Mouse (Mus musculus): ENCODE results near the gene Oas3. TPM values are rescaled to one million over a fixed set of nuclear protein-coding genes. Genes with fewer than 3 reads are reported as not detected.

Oas3 gene
- polyA plus RNA-seq, 1 experiment from 2014 or later = not detected

DNA sequence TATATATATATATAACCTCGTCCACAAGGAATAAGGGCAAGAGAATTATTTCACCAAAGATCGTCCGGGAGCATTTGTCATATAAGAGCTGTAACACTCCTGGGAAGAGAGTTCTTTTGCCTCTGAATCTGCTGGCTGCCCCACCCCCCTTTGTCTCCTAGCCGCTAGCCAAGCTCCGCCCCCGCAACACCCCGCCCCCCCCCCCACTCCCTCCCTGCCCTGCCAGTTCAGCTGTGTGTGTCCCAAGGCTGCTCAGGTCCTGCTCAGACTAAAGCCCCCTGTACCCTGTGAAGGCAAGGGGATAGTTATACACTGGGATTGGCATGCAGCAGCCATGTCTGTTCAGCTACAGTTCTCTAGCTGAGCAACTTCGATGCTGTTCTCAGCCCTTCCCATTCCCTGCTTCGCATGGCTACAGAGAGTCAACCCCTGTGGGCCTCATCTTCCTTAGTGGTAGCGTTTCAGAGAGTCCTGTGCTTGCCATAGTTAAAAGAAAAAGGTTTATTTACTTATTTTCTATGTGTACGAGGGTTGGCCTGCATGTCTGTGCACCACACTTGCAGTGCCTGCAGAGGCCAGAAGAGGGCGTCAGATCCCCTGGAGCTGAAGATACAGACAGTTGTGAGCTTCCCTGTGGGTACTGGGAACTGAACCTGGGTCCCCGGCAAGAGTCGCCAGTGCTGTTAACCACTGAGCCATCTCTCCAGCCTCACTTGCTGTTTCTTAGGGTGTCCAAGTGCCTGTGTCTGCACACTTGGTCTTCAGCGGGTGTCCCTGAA lies 58.7 kb downstream of the Oas3 start:
- 43% methylated on average over 15 of the region's 15 CpGs for WGBS
- no peak for ATAC-seq (ENCODE audit: insufficient number of reproducible peaks, insufficient read depth, low FRiP score, low read depth)

DNA sequence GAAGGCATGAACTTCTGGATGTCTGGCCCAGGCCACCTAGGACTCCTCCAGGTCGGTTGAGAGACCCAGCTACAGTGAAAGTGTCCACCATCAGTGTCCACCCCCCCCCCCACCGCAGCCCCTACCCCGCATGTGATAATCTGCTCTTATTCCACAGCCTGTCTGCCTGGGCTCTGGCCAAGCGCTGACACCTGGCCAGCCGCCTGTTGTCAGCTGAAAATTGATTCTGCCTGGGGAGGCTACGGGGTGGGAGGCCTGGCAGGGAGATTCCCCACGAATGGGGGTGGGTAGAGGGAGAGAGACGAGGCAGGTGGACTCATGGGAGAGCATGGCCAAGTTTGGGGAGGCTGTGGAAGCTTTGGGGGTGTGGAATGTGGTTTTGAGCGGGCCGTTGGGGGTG lies 60.3 kb downstream of the Oas3 start:
- H3K9ac ChIP-seq (replicated peaks; ENCODE audit: low read depth, low read length) = no peak overlapping the region
- peaks cover 10% of the 10 kb centered on the region for H3K27me3 ChIP-seq (ENCODE audit: control insufficient read depth, insufficient read depth, low read length)
- no peak for ATAC-seq (ENCODE audit: insufficient number of reproducible peaks, insufficient read depth, low FRiP score, low read depth)
- H3K4me1 ChIP-seq (ENCODE audit: control insufficient read depth, insufficient read depth, low read length) = no peaks in the 10 kb centered on the region
- H3K27ac ChIP-seq (ENCODE audit: low read length) = no peak overlapping the region
- H3K36me3 ChIP-seq (ENCODE audit: control insufficient read depth, insufficient read depth, low read length) = no peaks in the 10 kb centered on the region
- no peaks in the 10 kb centered on the region for H3K9me3 ChIP-seq (ENCODE audit: control insufficient read depth, low read depth, low read length)
- no peak overlapping the region for H3K4me3 ChIP-seq (ENCODE audit: low read depth, low read length)
- no peak overlapping the region for H3K4me2 ChIP-seq (replicated peaks; ENCODE audit: low read depth, low read length)
- WGBS = 56% methylated on average over 10 of the region's 10 CpGs

More for the DNA sequence above, 58.7 kb downstream of the Oas3 start:
- Histone ChIP-seq H3K9ac (replicated peaks; ENCODE audit: low read depth, low read length) (no peak overlapping the region), H3K36me3 (ENCODE audit: control insufficient read depth, insufficient read depth, low read length) (no peaks in the 10 kb centered on the region), H3K27ac (ENCODE audit: low read length) (no peak overlapping the region), H3K9me3 (ENCODE audit: control insufficient read depth, low read depth, low read length) (no peaks in the 10 kb centered on the region), H3K27me3 (ENCODE audit: control insufficient read depth, insufficient read depth, low read length) (no peaks in the 10 kb centered on the region), H3K4me2 (replicated peaks; ENCODE audit: low read depth, low read length) (no peak overlapping the region), H3K4me1 (ENCODE audit: control insufficient read depth, insufficient read depth, low read length) (no peaks in the 10 kb centered on the region), H3K4me3 (ENCODE audit: low read depth, low read length) (no peak overlapping the region)

DNA sequence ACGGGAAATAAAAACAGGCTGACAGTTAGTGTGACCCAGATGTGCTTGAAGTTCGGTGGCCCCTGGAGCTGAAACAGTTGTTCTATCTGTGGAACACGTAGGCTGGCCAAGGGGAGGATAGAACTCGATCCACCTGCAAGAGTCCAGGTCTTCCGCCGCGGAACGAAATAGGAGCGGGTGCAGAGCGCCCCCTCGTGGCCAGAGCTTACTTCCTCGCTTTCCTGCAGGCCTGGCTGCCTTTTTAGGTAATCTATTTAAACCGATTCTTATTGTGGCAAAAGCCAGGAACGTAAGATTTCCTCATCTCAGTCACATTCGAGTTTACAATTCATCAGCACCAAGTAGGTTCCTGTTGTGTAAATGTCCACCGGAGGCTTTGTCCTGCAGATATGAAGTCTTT lies 63.1 kb downstream of the Oas3 start:
- peaks cover 13% of the 10 kb centered on the region for H3K27me3 ChIP-seq (ENCODE audit: control insufficient read depth, insufficient read depth, low read length)
- H3K4me2 ChIP-seq (replicated peaks; ENCODE audit: low read depth, low read length) = no peak overlapping the region

DNA sequence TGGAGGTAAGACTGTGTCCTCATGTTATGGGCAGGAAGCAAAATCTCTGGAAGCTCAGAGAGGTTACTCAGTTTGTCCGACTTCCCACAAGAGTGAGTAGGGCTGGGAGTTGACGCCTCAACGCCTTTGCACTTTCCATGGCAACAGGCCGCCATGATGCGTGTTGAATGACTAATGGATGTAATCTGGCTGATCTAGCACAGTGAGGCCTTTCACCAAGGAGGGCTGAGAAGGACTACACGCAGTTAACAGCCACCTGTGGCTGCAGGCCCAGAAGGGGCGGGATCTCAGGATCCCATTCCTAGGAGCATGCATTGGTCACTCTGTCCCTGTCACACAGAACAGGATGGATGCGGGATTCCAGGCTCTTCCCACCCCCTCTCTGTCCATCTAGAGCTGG lies 64.7 kb downstream of the Oas3 start:
- Histone ChIP-seq H3K27me3 (ENCODE audit: control insufficient read depth, insufficient read depth, low read length) (peaks cover 13% of the 10 kb centered on the region), H3K4me3 (ENCODE audit: low read depth, low read length) (no peak overlapping the region), H3K4me1 (ENCODE audit: control insufficient read depth, insufficient read depth, low read length) (0 out of 2 replicates have a peak, but pooled peaks cover 3% of the 10 kb centered on the region), H3K4me2 (replicated peaks; ENCODE audit: low read depth, low read length) (no peak overlapping the region), H3K9ac (replicated peaks; ENCODE audit: low read depth, low read length) (no peak overlapping the region), H3K9me3 (ENCODE audit: control insufficient read depth, low read depth, low read length) (no peaks in the 10 kb centered on the region), H3K36me3 (ENCODE audit: control insufficient read depth, insufficient read depth, low read length) (no peaks in the 10 kb centered on the region), H3K27ac (ENCODE audit: low read length) (no peak overlapping the region)
- no peak for ATAC-seq (ENCODE audit: insufficient number of reproducible peaks, insufficient read depth, low FRiP score, low read depth)
- 72% methylated on average over 8 of the region's 8 CpGs for WGBS

More for the DNA sequence above, 63.1 kb downstream of the Oas3 start:
- 0 out of 2 replicates have a peak, but pooled peaks cover 3% of the 10 kb centered on the region for H3K4me1 ChIP-seq (ENCODE audit: control insufficient read depth, insufficient read depth, low read length)
- H3K9ac ChIP-seq (replicated peaks; ENCODE audit: low read depth, low read length) = no peak overlapping the region
- 4% methylated on average over 16 of the region's 16 CpGs for WGBS
- H3K36me3 ChIP-seq (ENCODE audit: control insufficient read depth, insufficient read depth, low read length) = no peaks in the 10 kb centered on the region
- no peak overlapping the region for H3K27ac ChIP-seq (ENCODE audit: low read length)
- no peak for ATAC-seq (ENCODE audit: insufficient number of reproducible peaks, insufficient read depth, low FRiP score, low read depth)
- H3K9me3 ChIP-seq (ENCODE audit: control insufficient read depth, low read depth, low read length) = no peaks in the 10 kb centered on the region
- H3K4me3 ChIP-seq (ENCODE audit: low read depth, low read length) = no peak overlapping the region

DNA sequence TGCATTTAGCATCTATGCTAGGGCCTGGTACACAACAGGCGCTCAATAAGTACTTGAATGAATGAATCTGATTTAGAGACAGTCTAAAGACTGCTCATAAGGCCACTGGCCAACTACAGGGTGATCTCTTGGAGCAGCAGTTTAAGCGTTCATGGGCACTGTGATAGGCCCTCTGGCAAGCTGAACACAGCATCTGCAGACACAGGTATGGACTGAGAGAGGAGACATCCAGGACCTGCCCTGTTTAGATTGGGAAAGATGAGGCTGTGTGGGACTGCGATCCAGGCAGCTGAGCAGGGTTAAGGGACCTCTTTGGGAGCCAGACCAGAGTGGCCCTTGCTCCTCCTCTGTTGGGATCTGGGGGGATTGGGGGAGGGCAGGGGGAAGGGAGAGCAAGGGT lies 65.6 kb downstream of the Oas3 start, which contains the start of gene Dtx1:
TSS of gene Dtx1 (minus strand) at position 101 of the 400 bp plus-strand sequence.
- WGBS = 41% methylated on average over 3 of the region's 3 CpGs
- 0 out of 2 replicates have a peak, but pooled peaks cover 3% of the 10 kb centered on the region for H3K4me1 ChIP-seq (ENCODE audit: control insufficient read depth, insufficient read depth, low read length)
- peak within 1 kb of the TSS; percentile 50 for H3K9ac ChIP-seq (replicated peaks; ENCODE audit: low read depth, low read length)
- H3K4me2 ChIP-seq (replicated peaks; ENCODE audit: low read depth, low read length) = peak within 1 kb of the TSS; percentile 79
- no peaks in the 10 kb centered on the region for H3K9me3 ChIP-seq (ENCODE audit: control insufficient read depth, low read depth, low read length)
- H3K36me3 ChIP-seq (ENCODE audit: control insufficient read depth, insufficient read depth, low read length) = no peaks in the 10 kb centered on the region
- H3K27me3 ChIP-seq (ENCODE audit: control insufficient read depth, insufficient read depth, low read length) = peaks cover 13% of the 10 kb centered on the region
- peak within 1 kb of the TSS; percentile 53 for H3K4me3 ChIP-seq (ENCODE audit: low read depth, low read length)
- H3K27ac ChIP-seq (ENCODE audit: low read length) = no peak within 1 kb of the TSS
- ATAC-seq (ENCODE audit: insufficient number of reproducible peaks, insufficient read depth, low FRiP score, low read depth) = no peak

DNA sequence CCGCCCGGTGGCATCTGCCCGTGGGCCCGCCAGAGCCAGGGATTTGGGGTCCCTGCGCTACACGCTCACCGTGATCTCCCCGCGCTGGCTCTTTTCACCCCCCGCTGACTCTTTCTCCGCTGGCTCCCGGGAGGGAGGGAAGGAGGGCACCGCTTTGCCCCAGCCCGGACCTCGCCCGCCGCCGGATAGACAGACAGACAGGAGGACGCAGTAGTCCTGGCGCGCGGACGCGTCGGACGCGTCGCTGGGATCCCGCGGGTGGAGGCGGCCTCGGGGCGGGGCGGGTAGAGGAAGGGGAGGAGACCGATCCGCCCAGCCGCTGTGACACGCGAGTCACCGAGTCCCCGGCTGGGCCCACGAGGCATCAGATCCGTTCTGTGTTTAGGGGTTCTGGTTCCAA lies 66.0 kb downstream of the Oas3 start:
- Histone ChIP-seq H3K27me3 (ENCODE audit: control insufficient read depth, insufficient read depth, low read length) (peaks cover 13% of the 10 kb centered on the region), H3K4me2 (replicated peaks; ENCODE audit: low read depth, low read length) (peak overlapping the region; percentile 79), H3K4me3 (ENCODE audit: low read depth, low read length) (peak overlapping the region; percentile 53), H3K36me3 (ENCODE audit: control insufficient read depth, insufficient read depth, low read length) (no peaks in the 10 kb centered on the region), H3K4me1 (ENCODE audit: control insufficient read depth, insufficient read depth, low read length) (0 out of 2 replicates have a peak, but pooled peaks cover 7% of the 10 kb centered on the region), H3K9ac (replicated peaks; ENCODE audit: low read depth, low read length) (peak overlapping the region; percentile 50; the same call in 1 of the 2 replicates), H3K9me3 (ENCODE audit: control insufficient read depth, low read depth, low read length) (no peaks in the 10 kb centered on the region), H3K27ac (ENCODE audit: low read length) (no peak overlapping the region)
- no peak for ATAC-seq (ENCODE audit: insufficient number of reproducible peaks, insufficient read depth, low FRiP score, low read depth)
- WGBS = 2% methylated on average over 40 of the region's 43 CpGs

DNA sequence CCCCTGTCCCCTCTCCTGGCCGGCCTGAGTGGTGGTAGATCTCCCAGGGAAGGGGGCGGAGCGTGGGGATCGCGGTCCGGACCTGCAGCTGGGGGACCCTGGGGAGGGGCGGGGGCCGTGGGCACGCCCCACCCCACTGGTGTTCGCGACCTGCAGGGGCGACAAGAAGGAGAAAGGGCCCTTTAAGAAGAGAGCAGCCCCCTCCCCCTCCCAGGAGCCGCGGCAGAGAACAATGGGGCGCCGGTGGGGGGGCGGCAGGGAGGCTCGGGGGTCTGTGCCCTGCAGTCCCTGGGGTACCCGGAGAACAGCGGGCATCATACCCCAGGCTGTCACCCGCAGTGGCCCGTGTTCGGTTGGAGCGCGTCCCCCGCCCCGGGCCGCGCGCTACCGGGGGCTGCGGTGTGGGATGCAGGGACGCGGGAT lies 66.6 kb downstream of the Oas3 start:
- H3K9me3 ChIP-seq (ENCODE audit: control insufficient read depth, low read depth, low read length) = no peaks in the 10 kb centered on the region
- no peak overlapping the region for H3K27ac ChIP-seq (ENCODE audit: low read length)
- peak overlapping the region; percentile 79 for H3K4me2 ChIP-seq (replicated peaks; ENCODE audit: low read depth, low read length)
- 0 out of 2 replicates have a peak, but pooled peaks cover 8% of the 10 kb centered on the region for H3K4me1 ChIP-seq (ENCODE audit: control insufficient read depth, insufficient read depth, low read length)
- peak; percentile 1; the same call in 1 of the 2 replicates for ATAC-seq (ENCODE audit: insufficient number of reproducible peaks, insufficient read depth, low FRiP score, low read depth)
- H3K27me3 ChIP-seq (ENCODE audit: control insufficient read depth, insufficient read depth, low read length) = peaks cover 13% of the 10 kb centered on the region
- peak overlapping the region; percentile 53 for H3K4me3 ChIP-seq (ENCODE audit: low read depth, low read length)
- no peaks in the 10 kb centered on the region for H3K36me3 ChIP-seq (ENCODE audit: control insufficient read depth, insufficient read depth, low read length)
- H3K9ac ChIP-seq (replicated peaks; ENCODE audit: low read depth, low read length) = peak overlapping the region; percentile 50
- WGBS = 1% methylated on average over 29 of the region's 34 CpGs

DNA sequence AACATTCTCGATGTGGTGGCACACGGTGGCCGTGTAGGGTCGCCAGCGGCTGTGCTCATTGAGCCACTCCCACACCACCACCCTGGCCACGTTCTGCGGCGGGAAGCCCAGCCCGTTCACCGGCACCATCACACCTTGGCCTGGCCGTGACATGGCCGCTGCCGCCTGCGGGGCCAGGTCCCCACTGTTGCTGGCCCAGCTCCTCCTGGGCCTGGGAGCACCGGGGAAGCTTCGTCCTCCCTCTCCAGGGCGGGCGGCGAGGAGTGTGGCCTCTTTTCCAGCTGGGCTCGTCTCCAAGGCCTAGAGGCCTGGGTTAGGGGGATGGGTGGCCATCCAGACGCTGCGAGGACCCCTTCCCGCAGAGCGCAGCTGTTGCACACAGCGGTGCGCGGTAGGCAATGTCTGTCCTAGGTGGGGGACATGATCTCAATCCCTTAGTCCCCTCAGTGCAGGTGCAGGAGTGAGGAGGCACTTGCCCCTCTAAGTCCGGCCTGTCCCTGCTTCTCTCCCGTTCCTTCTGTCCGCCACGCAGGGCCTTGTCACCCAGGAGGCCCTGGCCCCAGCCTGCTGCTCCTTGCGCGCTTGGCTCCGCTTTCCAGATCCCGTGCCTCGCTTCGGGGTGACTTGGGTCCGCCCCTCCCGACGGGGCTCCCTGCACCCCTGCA lies 67.2 kb downstream of the Oas3 start:
- ATAC-seq (ENCODE audit: insufficient number of reproducible peaks, insufficient read depth, low FRiP score, low read depth) = peak; percentile 24; the same call in 1 of the 2 replicates
- Histone ChIP-seq H3K9ac (replicated peaks; ENCODE audit: low read depth, low read length) (peak overlapping the region; percentile 50; the same call in 1 of the 2 replicates), H3K4me1 (ENCODE audit: control insufficient read depth, insufficient read depth, low read length) (0 out of 2 replicates have a peak, but pooled peaks cover 8% of the 10 kb centered on the region), H3K4me3 (ENCODE audit: low read depth, low read length) (peak overlapping the region; percentile 53), H3K27ac (ENCODE audit: low read length) (no peak overlapping the region), H3K4me2 (replicated peaks; ENCODE audit: low read depth, low read length) (peak overlapping the region; percentile 79), H3K27me3 (ENCODE audit: control insufficient read depth, insufficient read depth, low read length) (peaks cover 13% of the 10 kb centered on the region), H3K9me3 (ENCODE audit: control insufficient read depth, low read depth, low read length) (no peaks in the 10 kb centered on the region), H3K36me3 (ENCODE audit: control insufficient read depth, insufficient read depth, low read length) (no peaks in the 10 kb centered on the region)
- 2% methylated on average over 40 of the region's 40 CpGs for WGBS
